Mouse (Mus musculus): Measurements from ENCODE around the gene Gpr39. TPM values are rescaled to one million over a fixed set of nuclear protein-coding genes. Genes with fewer than 3 reads are reported as not detected.

Gene Gpr39
- total RNA-seq, 4 experiments from 2014 or later: not detected

DNA sequence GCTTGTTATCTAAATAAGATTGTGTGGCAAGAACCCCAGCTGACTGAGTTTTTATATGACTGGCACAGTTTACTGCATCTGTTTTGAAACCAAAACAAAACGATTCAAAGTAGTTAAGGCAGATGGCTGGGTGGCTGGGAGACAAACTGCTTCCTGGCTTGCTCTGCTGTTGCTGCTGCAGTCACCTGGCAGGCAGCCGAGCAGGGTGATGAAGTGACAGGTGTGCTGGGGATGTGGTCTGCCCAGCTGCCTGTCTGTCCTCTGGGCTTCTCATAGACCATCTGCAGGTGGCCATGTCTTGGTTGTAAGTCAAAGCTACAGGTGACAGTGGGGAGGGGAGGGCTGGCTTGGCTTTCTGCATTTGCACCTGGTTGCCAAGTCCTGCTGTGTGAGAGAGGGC lies 131.6 kb downstream of the Gpr39 start:
- no peak for DNase-seq (ENCODE audit: low spot score in 2 of 2)

DNA sequence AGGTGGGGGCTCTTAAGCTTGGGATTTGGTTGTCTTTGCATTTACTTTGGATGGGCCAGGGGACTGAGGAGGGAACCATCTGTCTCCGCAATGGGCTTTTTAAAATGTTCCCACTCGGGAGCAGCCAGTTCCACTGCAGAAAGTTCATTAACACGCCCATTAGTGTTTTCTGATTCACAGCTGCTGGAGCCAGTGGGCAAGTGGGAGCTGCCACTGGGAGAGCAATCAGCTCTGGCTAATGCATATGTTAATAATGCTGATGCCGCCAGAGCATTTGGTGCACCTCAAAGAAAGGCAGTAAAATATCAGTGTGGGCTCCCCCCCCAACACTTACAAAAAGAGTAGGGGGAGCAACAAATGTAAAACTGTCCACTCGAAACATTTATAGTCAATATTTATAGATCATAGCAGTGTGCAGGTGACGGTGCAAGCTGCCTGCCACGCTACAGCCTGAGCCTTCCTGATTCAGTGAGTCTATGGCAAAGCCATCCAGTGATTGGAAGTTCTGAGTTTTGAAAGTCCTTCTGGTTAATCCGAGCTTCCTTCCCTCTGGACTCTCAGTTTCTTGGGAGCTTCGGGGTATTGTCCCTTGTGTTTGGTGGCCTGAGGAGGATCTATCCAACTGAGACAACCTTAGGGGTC lies 136.5 kb downstream of the Gpr39 start:
- DNase-seq (ENCODE audit: low spot score in 2 of 2): no peak

GRCm38 (mm10) chr1:125821101-125821500 lies 144.3 kb downstream of the Gpr39 start:
- DNase-seq (ENCODE audit: low spot score in 2 of 2): no peak

DNA sequence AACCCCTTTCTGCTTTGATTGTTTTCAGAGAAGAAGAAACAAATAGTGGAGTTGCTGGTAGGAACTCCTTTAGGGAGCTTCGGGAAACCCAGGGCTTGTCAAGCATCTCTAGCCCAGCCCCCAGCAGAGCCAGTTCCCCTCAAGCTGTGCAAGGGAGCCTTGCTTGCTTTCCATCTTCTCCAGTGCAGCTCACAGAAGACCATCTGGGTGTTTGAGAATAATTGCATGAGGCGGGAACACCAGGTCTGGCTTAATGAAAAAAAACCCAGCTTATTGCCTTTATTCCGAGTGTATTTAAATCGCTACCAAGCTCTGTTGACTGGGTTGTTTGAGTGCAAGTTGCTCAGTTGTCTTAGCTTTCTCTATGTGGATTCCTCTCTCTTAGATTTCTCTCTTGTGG lies 146.8 kb downstream of the Gpr39 start:
- DNase-seq (ENCODE audit: low spot score in 2 of 2): no peak

DNA sequence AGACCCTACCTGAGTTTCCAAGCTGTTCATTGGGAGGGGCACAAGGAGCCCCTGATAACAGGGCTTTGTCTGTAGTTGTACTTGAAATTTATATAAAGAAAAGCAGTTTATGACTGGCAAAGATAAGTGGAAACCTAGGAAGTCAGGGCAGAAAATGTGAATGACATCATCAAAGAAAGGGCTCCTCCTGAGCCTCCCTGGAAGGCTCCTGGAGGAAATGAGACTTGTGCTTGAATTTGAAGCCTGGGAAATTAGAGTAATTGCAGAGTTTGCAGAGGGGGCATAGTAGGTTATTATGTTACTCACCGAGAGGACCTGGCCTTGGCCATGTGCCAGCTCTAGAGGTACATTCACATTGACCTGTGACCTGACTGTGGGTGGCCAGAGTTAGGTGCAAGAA lies 160.7 kb downstream of the Gpr39 start:
- no peak for DNase-seq (ENCODE audit: low spot score in 2 of 2)

DNA sequence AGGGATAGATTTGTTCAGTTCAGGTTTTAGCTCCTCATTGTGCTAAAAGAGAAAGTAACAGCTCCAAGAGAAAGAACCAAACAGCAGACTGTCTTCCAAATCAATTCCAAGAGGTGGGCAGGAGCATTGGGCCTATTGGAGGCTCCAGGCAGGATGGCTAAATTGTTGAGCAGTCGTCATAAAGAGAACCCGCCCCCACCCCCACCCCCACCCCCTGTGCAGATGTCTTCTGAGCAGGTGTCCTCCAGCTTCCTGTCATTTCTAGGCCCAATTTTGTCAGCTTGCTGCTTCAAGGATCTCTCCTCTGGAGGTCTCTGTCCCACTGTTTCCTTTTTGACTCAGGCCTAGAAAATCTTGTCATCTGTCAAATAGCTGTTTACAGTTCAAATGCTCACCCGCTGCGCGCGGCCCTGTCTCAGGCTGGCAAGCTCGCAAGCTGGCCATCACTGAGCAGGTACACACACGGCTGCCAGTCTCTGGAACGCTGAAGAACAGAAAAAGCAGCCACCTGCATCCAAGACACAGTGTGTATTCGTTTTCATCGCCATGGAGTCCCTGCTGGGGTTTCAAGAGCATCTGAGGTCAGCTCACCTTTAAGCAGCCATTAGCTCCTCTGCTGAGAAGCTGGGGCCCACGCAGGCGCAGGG lies 163.1 kb downstream of the Gpr39 start:
- no peak for DNase-seq (ENCODE audit: low spot score in 2 of 2)

DNA sequence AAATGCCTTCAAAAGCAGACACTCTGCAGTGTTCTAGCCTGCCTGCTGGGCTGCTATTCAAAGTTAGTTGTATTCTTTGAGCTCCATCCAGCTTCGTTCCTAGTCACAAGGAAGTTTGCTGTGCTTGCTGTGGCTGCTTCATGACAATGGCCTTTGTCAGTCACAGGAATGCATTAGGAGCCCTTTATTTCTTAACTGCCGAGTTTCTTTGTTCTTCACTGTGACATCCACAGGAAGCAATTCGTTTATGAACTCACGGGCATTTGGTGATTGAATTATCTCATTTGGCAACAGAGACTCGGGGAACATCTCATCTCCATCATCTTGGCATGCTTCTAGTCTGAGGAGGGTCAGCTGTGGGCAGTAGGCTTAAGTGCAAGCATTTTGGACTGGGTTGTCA lies 177.9 kb downstream of the Gpr39 start:
- DNase-seq (ENCODE audit: low spot score in 2 of 2): no peak

DNA sequence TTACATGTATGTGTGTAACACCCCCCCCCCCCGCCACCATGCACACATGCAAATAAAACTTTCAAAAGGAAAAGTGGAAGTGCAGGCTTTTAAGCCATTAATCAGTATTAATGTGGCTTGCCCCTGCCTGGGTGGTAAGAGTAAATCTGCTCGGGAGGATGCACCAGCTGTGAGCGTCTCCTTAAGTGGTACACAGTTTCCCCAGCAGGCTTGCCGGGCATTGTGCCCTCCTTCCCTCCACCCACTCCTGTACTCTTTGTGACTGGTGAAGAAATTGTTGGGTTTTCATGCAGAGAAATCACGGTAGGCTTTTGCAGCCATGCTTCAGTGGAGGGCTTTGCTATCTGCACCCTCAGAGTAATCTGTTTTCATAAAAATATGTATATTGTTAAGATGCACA lies 181.8 kb downstream of the Gpr39 start:
- no peak for DNase-seq (ENCODE audit: low spot score in 2 of 2)

DNA sequence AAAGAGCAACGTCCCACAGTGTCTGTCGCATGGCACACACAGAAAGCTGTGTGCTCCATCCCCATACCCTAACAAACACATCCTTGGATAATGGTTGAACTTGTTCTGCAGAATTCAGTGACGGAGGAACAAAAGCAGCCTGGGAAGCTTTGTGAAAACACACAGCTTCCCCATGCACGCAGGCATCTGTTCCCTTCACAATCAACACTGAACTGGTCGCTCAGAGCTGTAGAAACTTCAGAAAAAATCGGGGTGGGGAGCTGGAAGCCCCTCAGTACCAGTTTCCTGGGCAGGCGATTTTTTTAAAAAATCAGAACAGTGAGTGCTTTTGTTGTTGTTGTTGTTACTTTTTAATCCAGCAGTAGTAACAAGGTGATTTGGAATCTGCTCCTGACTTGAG lies 193.3 kb downstream of the Gpr39 start:
- no peak for DNase-seq (ENCODE audit: low spot score in 2 of 2)

GRCm38 (mm10) chr1:125893158-125893557 lies 216.4 kb downstream of the Gpr39 start:
- DNase-seq (ENCODE audit: low spot score in 2 of 2): no peak

- no peak for DNase-seq (ENCODE audit: low spot score in 2 of 2)
Observed at GRCm38 (mm10) chr1:125910211-125910870, 233.5 kb downstream of the Gpr39 start.

GRCm38 (mm10) chr1:125910871-125911265 lies 234.1 kb downstream of the Gpr39 start:
- no peak for DNase-seq (ENCODE audit: low spot score in 2 of 2)

GRCm38 (mm10) chr1:125911337-125911900 lies 234.6 kb downstream of the Gpr39 start:
- DNase-seq (ENCODE audit: low spot score in 2 of 2): no peak

- DNase-seq (ENCODE audit: low spot score in 2 of 2): no peak
Observed at GRCm38 (mm10) chr1:125911901-125912445, 235.2 kb downstream of the Gpr39 start.

GRCm38 (mm10) chr1:125912601-125913600 lies 236.1 kb downstream of the Gpr39 start, which contains the start of gene Lypd1:
Gene Lypd1, minus strand, starts transcription at chr1:125913101.
- no peak for DNase-seq (ENCODE audit: low spot score in 2 of 2)

DNA sequence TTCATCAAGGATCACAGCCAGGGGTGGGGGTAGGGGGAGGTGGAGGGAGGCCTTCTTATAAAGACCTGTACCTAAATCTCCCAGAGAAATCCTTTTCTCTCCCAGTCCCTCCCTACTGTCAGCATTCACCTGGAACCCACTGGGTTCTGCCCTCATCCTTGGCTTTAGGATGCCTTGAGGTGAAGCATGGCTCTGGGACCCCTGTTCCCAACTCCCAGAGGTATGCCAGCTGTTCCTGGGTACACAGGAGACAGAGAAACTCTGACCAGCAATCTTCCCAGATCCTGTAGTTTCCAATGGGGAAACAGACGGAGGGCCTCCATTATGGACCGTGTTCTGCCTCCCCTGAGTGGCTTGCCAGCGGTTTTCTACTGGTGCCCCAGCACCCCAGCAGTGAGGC lies 243.9 kb downstream of the Gpr39 start:
- no peak for DNase-seq (ENCODE audit: low spot score in 2 of 2)

GRCm38 (mm10) chr1:125923062-125923461 lies 246.3 kb downstream of the Gpr39 start:
- DNase-seq (ENCODE audit: low spot score in 2 of 2): no peak

All from gastrocnemius, adult 8-10 months (tissue).